Mouse (Mus musculus) urinary bladder, postnatal 14 days (tissue): ENCODE measurements around the gene H2-DMb2.
A peak's percentile ranks its signal among the peaks of the same experiment; 100 is the strongest.

Experiments
- DNase-seq: peaks from one replicate; pipeline ENCODE4 v3.0.0; 2021; ENCODE audit warnings: low spot score

The H2-DMb2 gene

DNA sequence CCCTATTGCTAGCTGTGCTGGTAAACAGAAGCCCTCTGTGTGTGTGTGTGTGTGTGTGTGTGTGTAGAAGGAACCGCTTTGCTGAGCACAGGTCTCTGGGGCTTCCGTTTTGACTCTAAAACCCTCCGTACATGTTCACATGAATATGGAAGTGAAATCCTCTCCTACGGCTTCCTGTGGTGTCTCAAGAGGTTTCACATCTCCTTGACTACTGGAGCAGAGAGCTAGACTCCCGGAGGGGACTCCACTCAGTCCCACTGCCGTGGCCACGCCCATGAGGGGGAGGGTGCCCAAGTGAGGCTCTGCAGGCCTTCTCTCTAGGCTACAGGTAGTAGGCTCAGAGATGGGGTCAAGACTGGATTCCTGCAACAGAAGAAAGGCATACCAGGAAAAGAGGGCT is at the start of gene H2-DMb2:
Gene H2-DMb2, plus strand, starts transcription at position 275 of the 400 bp plus-strand sequence.
- no peak for DNase-seq

DNA sequence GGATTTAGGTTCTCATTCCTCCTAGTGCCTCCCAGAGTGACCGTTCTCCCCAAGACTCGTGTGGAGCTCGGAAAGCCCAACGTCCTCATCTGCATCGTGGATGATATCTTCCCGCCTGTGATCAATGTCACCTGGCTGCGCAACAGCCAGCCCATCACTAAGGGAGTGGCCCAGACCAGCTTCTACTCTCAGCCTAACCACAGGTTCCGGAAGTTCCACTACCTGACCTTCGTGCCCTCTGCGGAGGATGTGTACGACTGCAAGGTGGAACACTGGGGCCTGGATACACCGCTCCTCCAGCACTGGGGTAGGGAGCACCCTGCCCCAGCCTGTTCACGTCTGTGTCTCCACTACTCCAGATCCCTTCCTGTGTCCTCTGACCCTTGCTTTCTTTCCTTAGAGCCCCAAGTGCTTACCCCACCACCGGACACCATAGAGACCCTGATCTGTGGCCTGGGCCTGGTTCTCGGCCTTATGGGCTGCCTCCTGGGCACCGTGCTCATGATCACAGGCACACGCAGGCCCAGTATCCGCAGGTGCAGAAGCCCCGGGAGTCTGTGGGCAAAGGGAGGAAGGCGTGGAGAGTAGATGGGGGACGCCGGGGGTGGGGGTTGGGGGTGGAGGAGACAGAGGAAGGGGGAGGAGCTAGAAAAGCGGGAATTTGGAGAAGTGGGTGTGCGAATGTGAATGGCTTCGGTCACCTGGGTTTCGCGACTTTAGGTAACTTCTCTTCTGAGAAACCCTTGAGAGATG is 48.6 kb upstream of the H2-DMb2 start:
- DNase-seq, result no peak

DNA sequence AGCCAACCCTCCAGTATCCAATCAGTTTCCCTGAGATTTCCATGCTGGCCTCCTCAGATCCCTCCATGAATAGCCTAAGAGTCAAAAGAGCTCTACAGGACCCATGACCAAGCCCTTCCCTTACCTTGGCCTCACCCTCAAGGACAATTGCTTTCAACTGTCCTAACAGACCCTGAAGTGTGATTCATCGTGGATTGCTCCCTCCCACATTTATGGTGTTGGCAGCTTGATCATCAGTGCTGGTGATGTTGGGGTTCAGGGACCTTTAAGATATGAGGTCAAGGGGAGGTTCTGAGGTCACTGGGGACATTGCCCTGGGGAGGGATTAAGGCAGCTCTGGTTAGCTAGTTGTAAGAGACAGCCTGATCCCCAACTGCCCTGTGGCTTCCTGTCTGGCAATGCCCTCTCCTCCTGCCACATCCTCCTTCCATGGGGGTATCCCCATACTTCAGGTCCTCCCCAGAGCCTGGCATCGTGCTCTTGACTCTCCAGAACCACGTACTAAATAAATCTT is 46.6 kb upstream of the H2-DMb2 start:
- DNase-seq, result no peak

DNA sequence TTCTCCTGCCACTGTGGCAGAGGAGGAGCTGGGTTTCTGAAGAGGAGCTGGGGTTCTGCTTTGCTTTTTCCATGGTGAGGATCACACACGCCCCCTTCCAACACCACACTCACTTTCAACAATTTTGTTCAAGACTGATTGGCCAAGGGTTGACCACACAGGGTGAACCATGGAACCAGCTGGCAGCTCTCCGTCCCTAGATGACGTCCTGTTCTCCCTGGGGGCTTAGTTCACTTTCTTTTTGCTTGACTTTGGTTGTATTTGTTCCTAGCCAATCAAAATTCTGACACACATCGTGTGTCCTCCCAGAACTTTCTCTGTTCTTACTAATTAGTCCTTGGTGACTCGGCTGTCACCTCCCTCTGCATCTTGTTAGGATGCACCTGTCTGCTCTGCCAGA is 45.8 kb upstream of the H2-DMb2 start:
- DNase-seq, result no peak

DNA sequence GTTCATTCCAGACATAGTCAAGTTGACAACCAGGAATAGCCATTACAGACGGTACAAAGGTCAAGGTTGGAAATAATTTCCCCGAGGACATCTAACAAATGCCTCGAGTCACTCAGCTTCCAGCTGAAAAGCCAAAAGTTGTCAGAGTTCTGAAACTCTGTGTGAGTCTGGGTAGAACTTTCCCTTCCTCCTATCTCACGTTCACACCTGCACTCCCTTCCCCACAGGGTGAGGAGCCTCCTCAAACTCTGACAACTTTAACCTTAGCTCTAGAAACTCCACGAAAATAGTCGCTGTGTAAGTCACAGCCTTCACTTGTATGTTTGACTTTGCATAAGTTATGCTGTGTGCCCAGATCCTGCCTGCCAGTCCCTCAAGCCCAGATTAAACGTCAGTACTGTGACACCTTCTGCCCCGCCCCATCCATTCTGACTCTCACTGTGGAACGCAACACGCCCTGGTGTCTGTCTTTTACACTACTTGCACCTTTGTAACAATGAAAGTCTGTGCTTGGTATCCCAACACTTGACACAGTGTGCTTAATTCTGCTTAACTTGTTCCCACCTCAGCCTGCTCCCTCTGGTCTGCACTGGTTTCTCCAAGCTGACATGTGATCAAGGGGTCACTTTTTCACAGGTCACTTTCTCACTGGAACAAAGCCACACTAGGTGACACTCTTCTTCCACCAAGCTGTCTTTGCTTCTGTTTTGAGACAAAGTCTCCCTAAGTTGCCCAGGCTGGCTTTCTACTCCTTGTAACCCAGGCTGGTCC is 44.2 kb upstream of the H2-DMb2 start:
- no peak for DNase-seq

DNA sequence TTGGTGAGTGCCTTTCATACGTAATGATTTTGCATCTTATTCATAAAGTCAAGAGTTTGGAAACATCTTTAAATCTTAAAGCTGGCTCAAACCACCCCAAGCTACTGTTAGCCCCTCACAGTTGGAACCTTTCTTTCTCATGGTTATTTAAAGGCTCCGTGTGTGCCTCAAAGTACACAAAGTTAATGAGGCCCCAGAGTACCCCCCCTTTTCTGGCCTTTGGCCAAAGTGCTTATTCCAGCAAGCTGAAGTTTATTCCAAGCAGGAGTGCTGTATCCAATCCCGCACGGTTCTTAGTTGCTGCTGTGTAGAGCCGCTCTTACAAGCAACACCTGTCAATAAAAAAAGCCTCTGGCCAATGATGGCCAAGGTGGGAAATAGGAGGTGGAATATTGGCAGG is 43.6 kb upstream of the H2-DMb2 start:
- no peak for DNase-seq

DNA sequence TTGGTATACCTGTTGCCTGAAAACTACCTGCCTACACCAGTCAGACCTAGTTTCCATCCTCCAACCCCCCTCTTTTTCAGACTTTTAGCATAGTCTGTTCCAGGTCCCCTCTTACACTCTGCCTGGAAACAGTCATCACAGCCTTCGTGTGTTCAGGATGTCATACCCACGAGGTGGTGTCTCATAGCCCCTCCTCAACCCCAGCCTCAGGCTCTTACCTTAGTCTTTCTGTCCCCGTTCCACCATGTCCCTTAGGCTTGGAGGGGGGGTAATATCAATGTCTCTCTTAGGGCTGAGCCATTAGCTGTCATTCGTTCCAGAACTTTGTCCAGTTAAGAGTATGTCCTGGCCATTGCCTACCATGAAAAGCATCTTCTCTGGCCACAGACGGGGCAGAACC is 41.9 kb upstream of the H2-DMb2 start:
- DNase-seq, result no peak

DNA sequence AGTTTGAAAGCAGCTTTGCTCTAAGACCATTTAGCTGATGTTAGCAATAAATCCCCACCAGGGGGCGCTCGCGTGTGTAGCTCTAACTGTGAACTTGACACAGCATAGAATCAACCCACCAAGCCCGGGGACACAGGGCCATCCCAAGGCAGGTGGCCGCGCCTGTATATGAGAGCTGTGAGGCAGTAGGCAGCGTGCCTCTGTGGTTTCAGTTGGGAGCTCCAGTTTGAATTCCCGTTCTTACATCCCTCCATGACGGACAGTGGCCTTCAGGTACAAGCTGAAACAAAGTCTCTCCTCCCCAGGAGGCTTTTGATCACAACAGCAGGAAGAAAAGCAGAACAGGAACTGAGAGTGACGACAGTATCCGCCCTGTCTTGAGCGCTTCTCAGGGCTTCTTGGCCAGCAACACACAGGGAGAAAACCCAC is 41.5 kb upstream of the H2-DMb2 start:
- peak; percentile 94 for DNase-seq

DNA sequence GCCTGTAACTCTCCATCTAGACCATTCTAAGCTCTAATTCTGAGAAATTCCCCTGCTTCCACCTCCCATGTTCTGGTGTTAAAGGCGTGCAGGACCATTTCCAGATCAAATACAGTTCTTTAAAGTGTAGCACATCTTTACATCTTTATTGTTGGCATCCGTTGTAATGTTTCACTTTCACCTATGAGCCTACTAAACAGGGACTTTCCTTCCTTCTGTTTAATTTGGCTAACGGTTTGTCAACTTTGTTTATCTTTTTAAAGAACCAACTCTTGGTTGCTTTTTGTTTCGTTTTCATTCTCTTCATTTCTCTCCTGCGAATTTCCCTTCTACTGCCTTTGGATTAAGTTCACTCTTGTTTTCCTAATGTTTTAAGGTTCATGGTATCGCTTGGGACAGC is 40.3 kb upstream of the H2-DMb2 start:
- no peak for DNase-seq

DNA sequence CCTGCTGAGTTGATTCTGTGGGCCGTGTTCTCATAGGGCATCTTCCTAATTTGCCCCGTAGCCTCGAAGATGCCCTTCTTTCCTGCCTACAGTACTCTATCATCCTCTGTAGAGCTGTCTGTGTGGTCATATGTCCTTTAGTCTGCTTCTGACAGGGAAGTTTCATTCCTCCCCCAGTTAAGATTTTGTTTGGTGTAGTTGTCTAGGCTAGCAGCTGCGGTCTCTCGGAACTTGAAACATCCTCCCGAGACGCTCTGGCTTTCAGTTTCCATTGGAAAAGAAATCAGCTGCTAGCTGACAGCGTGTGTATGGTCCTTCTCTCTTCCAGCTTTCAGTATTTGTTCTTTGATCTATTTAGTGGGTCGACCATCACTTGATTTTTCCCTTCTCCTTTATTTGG is 38.3 kb upstream of the H2-DMb2 start:
- no peak for DNase-seq

DNA sequence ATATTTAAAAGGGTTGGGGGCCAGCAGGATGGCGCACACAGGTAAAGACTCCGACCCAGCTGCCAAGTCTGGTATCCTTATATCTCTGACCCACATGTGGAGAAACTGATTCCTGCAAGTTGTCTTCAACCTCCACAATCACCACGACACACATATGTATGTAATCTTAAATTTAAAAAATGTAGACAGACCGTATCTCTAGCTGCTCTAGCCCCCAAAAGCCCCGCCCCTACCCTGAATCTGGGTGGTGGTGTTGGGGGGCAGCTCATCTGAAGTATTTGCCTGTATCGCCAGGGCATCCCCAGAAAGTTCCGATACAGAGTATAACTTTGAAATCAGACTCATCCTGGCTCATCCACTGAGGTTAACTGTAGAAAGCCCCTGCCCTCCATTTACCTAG is 36.6 kb upstream of the H2-DMb2 start:
- DNase-seq, result no peak

DNA sequence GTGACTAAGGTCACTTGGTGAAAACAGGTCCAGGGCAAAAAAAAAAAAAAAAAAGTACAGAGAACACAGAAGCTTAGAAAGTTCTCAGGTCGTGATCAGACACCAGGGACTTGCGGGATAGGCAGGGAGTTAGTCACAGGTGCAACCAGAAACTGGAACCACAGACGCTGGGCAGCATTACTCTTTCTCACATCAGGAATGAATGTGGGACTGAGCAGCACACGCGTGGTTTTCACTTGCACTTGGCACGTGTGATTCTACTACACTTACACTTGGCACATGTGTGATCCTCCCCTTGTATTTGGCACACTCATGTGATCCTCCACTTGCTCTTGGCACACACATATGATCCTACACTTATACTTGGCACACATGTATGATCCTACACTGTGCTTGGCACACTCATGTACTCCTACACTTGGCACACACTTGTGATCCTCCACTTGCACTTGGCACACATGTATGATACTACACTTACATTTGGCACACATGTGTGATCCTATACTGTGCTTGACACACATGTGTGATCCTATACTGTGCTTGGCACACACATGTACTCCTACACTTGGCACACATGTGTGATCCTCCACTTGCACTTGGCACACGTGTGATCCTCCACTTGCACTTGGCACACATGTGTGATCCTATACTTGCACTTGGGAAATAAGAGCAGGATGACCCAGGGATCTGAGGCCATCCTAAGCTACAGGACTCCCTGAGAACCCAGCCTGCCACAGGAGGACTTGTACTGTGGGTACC is 35.8 kb upstream of the H2-DMb2 start:
- DNase-seq, result no peak

DNA sequence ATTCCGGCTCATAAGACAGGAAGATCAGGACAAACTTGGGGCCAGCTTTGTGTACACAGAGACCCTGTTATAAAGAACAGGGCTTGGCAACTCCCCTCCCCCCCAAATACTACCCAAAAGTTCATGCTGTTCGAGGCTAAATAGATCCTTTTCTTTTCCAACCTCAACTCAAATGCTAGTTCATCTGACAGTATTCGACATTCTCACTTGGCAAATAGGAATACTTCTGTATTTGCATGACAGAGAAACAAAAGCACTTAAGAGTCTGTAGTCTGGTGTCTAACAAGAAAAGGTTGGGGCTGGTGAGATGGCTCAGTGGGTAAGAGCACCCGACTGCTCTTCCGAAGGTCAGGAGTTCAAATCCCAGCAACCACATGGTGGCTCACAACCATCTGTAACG is 34.6 kb upstream of the H2-DMb2 start:
- DNase-seq, result no peak

DNA sequence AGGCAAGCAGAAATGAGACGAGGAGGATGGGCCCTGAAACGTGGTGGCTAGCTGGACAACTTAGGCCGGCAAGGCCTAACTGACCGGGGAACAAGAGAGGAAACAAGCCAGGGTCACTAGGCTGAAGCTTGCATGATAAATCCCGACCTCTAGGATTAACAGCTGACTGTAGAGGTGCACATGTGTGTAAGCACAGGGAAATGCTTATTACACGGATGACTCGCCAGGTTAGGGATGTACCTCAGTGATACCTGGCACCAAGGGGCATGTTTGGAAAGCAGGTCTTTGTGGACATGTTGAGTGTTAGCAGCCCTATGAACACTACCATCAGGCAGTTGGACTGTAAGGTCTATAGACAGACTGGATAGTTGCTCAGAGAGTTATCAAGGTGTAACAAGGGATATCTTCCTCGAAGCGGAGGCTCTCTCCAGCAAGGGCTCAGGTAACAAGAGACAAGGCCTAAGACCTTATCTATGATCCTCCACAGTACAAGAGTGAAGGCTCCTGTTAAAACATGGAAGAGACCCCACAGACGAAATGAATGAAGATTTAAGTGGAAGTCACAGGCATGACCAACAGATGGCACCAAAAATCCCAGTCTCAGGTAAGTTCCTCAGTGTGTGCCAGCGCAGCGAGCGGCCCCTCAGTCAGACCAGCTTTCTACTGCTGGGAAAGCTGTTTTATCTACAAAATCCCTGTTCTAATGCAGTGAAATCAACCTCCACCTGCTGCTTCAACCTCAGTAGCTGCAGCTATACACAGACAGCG is 33.9 kb upstream of the H2-DMb2 start:
- no peak for DNase-seq

DNA sequence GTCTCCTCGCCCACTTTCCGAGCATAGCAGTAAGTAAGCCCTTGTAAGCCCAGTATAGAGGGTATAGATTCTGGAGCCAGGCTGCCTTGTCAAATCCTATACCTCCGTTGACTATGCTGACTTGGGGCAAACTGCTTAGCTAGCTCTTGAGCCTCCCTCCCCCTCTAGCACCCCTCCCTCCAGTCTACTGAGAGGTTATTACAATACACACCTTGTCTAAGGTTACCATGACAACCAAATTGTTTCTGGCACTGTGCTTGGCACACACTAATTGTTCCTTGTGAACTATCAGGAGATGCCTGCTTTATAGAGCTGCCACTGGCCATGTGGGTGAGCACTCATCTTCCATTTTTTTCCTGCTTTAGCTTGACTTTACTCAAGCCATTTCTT is 33.3 kb upstream of the H2-DMb2 start:
- no peak for DNase-seq

DNA sequence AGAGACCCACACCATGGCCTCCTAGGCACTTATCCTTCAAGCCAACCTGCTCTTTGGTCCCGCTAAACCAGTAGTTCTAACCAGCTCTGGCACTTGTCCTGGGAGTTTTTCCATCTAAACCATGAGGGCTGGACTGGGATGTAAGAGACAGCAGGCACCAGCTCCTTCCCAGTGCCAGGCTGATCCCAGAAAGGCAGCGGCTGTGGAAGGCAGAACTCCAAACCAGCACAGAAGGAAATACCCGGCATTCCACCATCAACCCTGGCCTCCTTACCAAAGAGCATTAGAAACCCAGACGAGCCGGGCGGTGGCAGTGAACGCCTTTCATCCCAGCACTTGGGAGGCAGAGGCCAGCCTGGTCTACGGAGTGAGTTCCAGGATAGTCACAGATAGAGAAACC is 32.8 kb upstream of the H2-DMb2 start:
- no peak for DNase-seq

DNA sequence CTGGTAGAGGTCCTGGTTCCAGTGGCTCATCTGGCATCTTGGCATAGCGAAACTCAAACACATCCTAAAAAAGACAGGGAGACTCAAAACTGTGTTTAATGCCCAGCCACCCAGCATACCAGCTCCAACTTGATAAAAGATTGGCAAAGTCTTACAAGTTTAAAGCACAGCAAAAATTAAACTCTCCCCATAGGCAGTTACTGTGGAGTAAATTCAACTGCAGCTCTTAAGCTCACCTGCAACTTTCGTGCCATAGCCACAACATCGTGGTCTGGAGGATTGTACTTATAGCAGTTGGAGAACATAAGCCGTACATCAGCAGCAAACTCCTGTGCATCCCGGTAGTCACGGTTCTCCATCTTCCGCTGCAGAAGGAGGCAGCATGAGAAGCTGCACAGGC is 29.0 kb upstream of the H2-DMb2 start:
- DNase-seq, result no peak

DNA sequence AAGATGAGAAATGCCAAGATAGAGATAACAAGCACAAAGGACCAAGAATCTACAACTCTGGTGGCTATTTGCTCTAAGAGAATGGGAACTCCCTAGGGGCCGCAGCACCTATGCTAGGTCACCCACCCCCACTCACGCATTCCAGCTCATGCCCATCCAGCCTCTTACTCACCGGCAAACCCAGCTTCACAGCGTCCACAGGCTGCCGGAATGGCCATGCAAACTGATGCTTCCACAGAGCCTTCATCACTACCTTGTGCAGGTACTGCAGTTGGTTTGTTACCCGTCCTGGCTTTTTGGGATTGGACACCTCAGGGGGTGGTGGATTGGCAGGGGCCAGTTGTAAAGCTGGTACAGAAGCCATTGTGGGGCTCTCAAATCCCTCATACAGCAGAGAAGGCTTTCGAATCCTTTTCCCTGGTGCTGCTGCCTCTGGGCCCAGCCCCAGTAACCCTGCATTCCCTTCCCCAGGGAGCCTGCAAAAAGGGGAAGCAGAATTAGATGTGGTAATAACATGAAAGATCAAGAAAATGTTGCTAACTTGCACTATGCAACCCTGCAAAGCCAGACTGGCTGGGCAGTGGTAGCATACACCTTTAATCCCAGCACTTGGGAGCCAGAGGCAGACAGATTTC is 26.3 kb upstream of the H2-DMb2 start:
- no peak for DNase-seq

DNA sequence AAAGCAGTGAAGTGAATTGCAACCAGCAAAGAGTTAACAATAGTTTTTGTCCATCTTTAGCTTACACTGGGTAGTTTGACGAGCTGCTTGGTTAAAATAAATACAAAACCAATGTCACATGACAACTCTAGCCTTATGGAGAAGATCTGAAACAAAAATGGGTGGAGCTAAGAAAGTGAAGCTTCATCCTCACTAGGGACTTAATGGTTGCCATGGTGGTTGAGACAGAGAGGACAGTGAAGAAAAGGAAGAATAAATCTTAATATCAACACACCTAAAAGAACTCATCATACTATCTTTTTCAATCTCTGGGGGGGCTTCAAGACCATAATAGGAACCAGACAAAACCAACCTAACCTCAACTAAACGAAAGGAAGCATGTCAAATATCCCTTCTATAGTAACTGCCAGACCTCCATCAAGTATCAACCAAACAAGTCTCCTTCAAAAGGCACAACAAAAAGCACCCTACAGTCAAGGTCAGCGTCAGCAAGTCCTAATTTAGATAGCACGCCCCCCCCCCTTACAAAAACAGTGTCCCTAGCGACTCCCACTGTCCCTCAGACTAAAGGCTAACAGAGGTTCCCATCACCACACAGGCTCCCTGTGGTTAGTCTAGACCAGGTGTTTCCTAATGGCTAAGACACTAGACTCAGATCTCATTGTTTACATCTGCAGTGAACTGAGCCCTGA is 25.5 kb upstream of the H2-DMb2 start:
- DNase-seq, result no peak

DNA sequence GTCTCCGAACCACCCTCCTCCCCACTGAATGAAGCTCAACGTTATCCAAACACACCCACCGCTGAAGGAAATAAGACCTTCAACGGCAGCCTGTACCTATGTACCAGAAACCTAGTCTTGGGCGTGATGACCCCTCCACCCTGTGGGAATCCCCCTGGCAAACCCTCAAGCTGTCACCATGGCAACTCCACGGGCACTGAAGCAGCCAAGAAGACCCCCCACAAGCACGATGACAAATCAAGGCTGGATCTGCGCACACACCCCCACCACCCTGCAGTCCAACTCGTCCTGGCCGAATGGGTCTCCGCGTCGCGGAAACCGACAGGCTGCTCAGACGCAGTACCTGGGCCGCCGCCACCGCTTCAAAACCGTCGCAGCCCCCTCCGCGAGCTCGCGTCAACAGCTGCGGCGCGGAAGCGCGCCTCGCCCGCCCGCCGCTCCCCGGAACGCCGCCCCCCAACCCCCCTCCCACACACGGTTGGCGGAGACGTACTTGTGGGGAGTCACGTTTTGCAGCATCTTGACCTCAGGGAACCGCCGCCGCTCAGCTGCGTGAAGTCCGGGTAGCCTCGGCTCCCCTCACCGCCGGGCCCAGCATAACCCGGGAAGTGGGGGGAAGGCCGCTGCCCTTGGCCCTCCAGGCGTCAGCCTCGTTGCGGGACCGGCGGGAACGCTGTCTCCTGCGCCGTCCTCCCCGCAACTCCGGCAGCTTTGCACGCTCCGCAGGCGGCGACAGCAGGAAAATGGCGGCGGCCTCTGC is 24.8 kb upstream of the H2-DMb2 start:
- DNase-seq, result no peak
